Mouse (Mus musculus) kidney, embryonic 14.5 days (tissue): ENCODE measurements around the gene Ap1g1. TPM values are rescaled to one million over a fixed set of nuclear protein-coding genes. Genes with fewer than 3 reads are reported as not detected.

ENCODE experiments used
- ATAC-seq: fragments of 200-750 bp; cut with Nextera tagmentation; 2 replicates; pipeline ENCODE4 v1.8.0; 2017; ENCODE audit warnings: moderate number of reproducible peaks, mild to moderate bottlenecking, moderate TSS enrichment, moderate library complexity; ENCODE audit not compliant: low FRiP score, low TSS enrichment
- H3K27ac ChIP-seq: fragments of 300-500 bp; sonication (generic); 2 replicates; pipeline ENCODE4 v1.5.1; 2014; ENCODE audit warnings: low read depth, mild to moderate bottlenecking, low read length, moderate library complexity, mixed read lengths
- H3K27me3 ChIP-seq: fragments of 300-500 bp; sonication (generic); 2 replicates; pipeline ENCODE4 v1.6.1; 2014; ENCODE audit warnings: mild to moderate bottlenecking, low read length; ENCODE audit not compliant: control insufficient read depth, insufficient read depth
- H3K36me3 ChIP-seq: fragments of 300-500 bp; sonication (generic); 2 replicates; pipeline ENCODE4 v1.6.1; 2014; ENCODE audit warnings: low read length, mixed read lengths; ENCODE audit not compliant: control insufficient read depth, insufficient read depth
- H3K4me1 ChIP-seq: fragments of 300-500 bp; sonication (generic); 2 replicates; pipeline ENCODE4 v1.6.1; 2014; ENCODE audit warnings: low read length, mixed read lengths; ENCODE audit not compliant: control insufficient read depth, insufficient read depth
- H3K4me2 ChIP-seq: fragments of 300-500 bp; sonication (generic); replicated peaks from 2 replicates; pipeline ENCODE4 v1.6.1; 2014; ENCODE audit warnings: low read depth, mild to moderate bottlenecking, low read length
- H3K4me3 ChIP-seq: fragments of 300-500 bp; sonication (generic); 2 replicates; pipeline ENCODE4 v1.5.1; 2014; ENCODE audit warnings: mild to moderate bottlenecking, low read length
- H3K9ac ChIP-seq: fragments of 300-500 bp; sonication (generic); 2 replicates; pipeline ENCODE4 v1.6.1; 2014; ENCODE audit warnings: low read depth, mild to moderate bottlenecking, low read length, moderate library complexity
- H3K9me3 ChIP-seq: fragments of 300-500 bp; sonication (generic); 2 replicates; pipeline ENCODE4 v1.6.1; 2016; ENCODE audit warnings: low read length; ENCODE audit not compliant: control insufficient read depth
- WGBS: fragments of 180-500 bp; shearing (Covaris S2); extraction: QIAGEN DNeasy Blood & Tissue Kit; methylation state at CpG from one replicate; pipeline ENCODE4 v1.1.7; 2014; 5-methylcytosine and 5-hydroxymethylcytosine counted together
- polyA plus RNA-seq: library from polyadenylated mRNA; unstranded; fragments of >200 nt; fragmentation: Nextera tagmentation; extraction: Ambion mirVana; gene quantifications from 2 replicates; pipeline ENCODE4 v1.2.1, GENCODE M21; 2014

The Ap1g1 gene
- polyA plus RNA-seq, 1 experiment from 2014 or later = 38.8 TPM

- Histone ChIP-seq H3K27ac (no peak overlapping the region), H3K9me3 (no peaks in the 10 kb centered on the region), H3K36me3 (peaks cover 12% of the 10 kb centered on the region), H3K4me2 (no peak overlapping the region), H3K4me3 (no peak overlapping the region), H3K4me1 (0 out of 2 replicates have a peak, but pooled peaks cover 7% of the 10 kb centered on the region), H3K27me3 (no peaks in the 10 kb centered on the region), H3K9ac (no peak overlapping the region)
- 80% methylated on average over 2 of the region's 2 CpGs for WGBS
- no peak for ATAC-seq
Observed at GRCm38 (mm10) chr8:109800325-109800724, 22.0 kb downstream of the Ap1g1 start.

DNA sequence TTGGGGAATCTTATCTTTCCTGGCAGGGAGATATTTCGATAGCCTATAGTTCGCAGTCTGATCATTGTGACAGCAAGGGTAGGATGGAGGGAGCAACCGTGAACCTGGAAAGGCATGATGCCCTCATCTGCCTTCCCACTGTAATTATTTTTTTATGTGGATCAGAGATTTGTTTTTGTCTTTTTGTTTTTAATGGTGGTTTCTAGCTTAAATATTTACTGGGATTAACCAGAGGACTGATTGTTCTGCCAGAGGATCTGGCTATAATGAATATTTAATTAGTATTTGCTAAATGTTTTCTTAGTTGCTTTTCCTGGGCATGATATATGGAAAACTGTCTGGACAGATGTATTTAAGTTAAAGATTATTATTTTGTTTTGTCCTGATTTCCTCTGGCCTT, 24.9 kb downstream of the Ap1g1 start:
- Histone ChIP-seq H3K4me2 (no peak overlapping the region), H3K27ac (no peak overlapping the region), H3K9ac (no peak overlapping the region), H3K4me3 (no peak overlapping the region), H3K27me3 (no peaks in the 10 kb centered on the region), H3K9me3 (no peaks in the 10 kb centered on the region), H3K36me3 (peaks cover 12% of the 10 kb centered on the region), H3K4me1 (0 out of 2 replicates have a peak, but pooled peaks cover 7% of the 10 kb centered on the region)
- ATAC-seq = no peak
- WGBS = 94% methylated on average over 3 of the region's 3 CpGs

DNA sequence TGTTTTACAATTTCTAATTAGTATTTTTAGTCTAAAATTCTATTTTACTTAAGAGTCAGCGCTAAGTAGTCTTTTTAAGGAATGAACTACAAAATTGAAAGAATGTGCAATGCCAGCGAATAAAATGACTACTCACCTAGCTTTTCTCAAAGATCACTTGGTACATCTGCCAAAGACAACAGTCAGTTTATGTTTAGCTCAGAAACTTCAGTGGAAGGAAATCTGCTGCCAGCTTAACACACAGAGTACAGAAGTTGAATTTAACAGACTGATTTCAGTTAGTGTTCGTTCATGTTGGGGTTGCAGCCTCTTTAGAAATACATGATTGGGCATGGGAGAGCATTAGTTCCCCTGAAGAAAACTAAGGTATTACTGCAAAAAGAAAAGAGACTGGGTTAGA, 25.4 kb downstream of the Ap1g1 start:
- Histone ChIP-seq H3K27ac (no peak overlapping the region), H3K4me1 (0 out of 2 replicates have a peak, but pooled peaks cover 7% of the 10 kb centered on the region), H3K27me3 (no peaks in the 10 kb centered on the region), H3K36me3 (peaks cover 12% of the 10 kb centered on the region), H3K9me3 (no peaks in the 10 kb centered on the region), H3K4me2 (no peak overlapping the region), H3K4me3 (no peak overlapping the region), H3K9ac (no peak overlapping the region)
- 95% methylated on average over 3 of the region's 3 CpGs for WGBS
- ATAC-seq = no peak

- no peaks in the 10 kb centered on the region for H3K9me3 ChIP-seq
- peaks cover 12% of the 10 kb centered on the region for H3K36me3 ChIP-seq
- no peak overlapping the region for H3K4me2 ChIP-seq
- no peak overlapping the region for H3K4me3 ChIP-seq
- no peak for ATAC-seq
- no peaks in the 10 kb centered on the region for H3K27me3 ChIP-seq
- no peak overlapping the region for H3K27ac ChIP-seq
- whole genome bisulfite sequencing = 92% methylated on average over 3 of the region's 3 CpGs
- no peak overlapping the region for H3K9ac ChIP-seq
- H3K4me1 ChIP-seq = no peaks in the 10 kb centered on the region
Observed at GRCm38 (mm10) chr8:109806522-109806921, 28.2 kb downstream of the Ap1g1 start.

GRCm38 (mm10) chr8:109807401-109808119, 29.2 kb downstream of the Ap1g1 start:
- H3K36me3 ChIP-seq = peaks cover 12% of the 10 kb centered on the region
- H3K9ac ChIP-seq = no peak overlapping the region
- no peak overlapping the region for H3K27ac ChIP-seq
- H3K27me3 ChIP-seq = no peaks in the 10 kb centered on the region
- H3K9me3 ChIP-seq = no peaks in the 10 kb centered on the region
- ATAC-seq = no peak
- WGBS = 83% methylated on average over 7 of the region's 7 CpGs
- H3K4me3 ChIP-seq = no peak overlapping the region
- no peaks in the 10 kb centered on the region for H3K4me1 ChIP-seq
- no peak overlapping the region for H3K4me2 ChIP-seq

GRCm38 (mm10) chr8:109808120-109808447, 29.7 kb downstream of the Ap1g1 start:
- Histone ChIP-seq H3K4me2 (no peak overlapping the region), H3K9ac (no peak overlapping the region), H3K27ac (no peak overlapping the region), H3K4me3 (no peak overlapping the region), H3K4me1 (no peaks in the 10 kb centered on the region), H3K9me3 (no peaks in the 10 kb centered on the region), H3K27me3 (no peaks in the 10 kb centered on the region), H3K36me3 (peaks cover 9% of the 10 kb centered on the region)
- no peak for ATAC-seq

GRCm38 (mm10) chr8:109810434-109810833, 32.1 kb downstream of the Ap1g1 start:
- Histone ChIP-seq H3K36me3 (no peaks in the 10 kb centered on the region; the same call in 1 of the 2 replicates), H3K27ac (no peak overlapping the region), H3K4me1 (no peaks in the 10 kb centered on the region), H3K9ac (no peak overlapping the region), H3K4me3 (no peak overlapping the region), H3K9me3 (no peaks in the 10 kb centered on the region), H3K4me2 (no peak overlapping the region), H3K27me3 (no peaks in the 10 kb centered on the region)
- WGBS = 72% methylated on average over 3 of the region's 3 CpGs
- ATAC-seq = no peak

DNA sequence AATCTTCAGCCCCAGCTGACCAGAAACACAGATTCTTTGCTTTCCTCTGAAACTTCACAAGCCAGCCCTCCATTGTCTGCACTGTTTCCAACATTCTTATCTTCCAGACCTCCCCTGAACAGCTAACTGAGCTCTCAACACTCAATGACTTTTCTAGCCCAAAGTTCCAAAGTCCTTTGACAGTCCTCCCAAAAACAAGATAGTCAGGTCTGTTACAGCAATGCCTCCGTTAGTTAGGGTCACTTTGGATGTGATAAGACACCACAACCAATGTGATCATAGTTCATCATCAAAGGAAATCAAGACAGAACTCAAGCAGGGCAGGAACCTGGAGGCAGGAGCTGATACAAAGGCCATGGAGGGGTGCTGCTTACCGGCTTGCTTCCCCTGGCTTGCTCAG, 36.9 kb downstream of the Ap1g1 start:
- 91% methylated on average over 2 of the region's 2 CpGs for WGBS

DNA sequence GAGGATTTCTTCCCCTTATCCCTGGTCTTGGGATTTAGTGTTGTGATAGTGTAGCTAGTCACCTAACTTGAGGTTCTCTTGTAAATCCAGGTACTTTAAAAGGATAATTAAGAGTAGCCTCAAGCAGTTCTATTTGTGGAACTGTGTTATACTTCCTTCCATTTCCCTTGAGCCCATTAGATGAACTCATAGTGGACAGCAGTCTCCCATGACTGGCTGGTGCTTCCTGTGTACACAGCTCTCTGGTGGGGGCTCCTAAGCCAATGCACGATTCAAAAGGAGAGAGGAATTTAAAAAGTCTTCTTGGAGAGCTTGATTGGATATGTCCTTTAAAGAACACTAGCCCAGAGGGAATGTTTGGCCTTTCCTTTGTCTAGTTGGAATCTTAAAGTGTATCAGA, 39.6 kb downstream of the Ap1g1 start:
- WGBS = 67% methylated on average over 1 of the region's 1 CpGs
- no peak overlapping the region for H3K4me3 ChIP-seq
- peaks cover 5% of the 10 kb centered on the region; the same call in 1 of the 2 replicates for H3K4me1 ChIP-seq
- H3K4me2 ChIP-seq = no peak overlapping the region
- no peaks in the 10 kb centered on the region; the same call in 1 of the 2 replicates for H3K36me3 ChIP-seq
- H3K27me3 ChIP-seq = no peaks in the 10 kb centered on the region
- H3K9ac ChIP-seq = no peak overlapping the region
- H3K27ac ChIP-seq = no peak overlapping the region
- H3K9me3 ChIP-seq = no peaks in the 10 kb centered on the region
- ATAC-seq = no peak

More for the DNA sequence above, 36.9 kb downstream of the Ap1g1 start:
- no peak for ATAC-seq
- peaks cover 5% of the 10 kb centered on the region; the same call in 1 of the 2 replicates for H3K4me1 ChIP-seq
- H3K9me3 ChIP-seq = no peaks in the 10 kb centered on the region
- H3K27me3 ChIP-seq = no peaks in the 10 kb centered on the region
- no peak overlapping the region for H3K4me2 ChIP-seq
- no peak overlapping the region for H3K27ac ChIP-seq
- no peaks in the 10 kb centered on the region; the same call in 1 of the 2 replicates for H3K36me3 ChIP-seq
- no peak overlapping the region for H3K4me3 ChIP-seq
- H3K9ac ChIP-seq = no peak overlapping the region
